Mouse (Mus musculus) stomach, postnatal 0 days (tissue): ENCODE measurements around the gene Dgki. TPM values are rescaled to one million over a fixed set of nuclear protein-coding genes. Genes with fewer than 3 reads are reported as not detected.

Experiments used
- ATAC-seq: fragments of 200-750 bp; cut with Nextera tagmentation; 2 replicates; pipeline ENCODE4 v1.8.0; 2017; ENCODE audit not compliant: low FRiP score, low TSS enrichment
- DNase-seq: peaks from one replicate; pipeline ENCODE4 v3.0.0-alpha.2; 2016; ENCODE audit warnings: low spot score
- H3K27ac ChIP-seq: fragments of 300-500 bp; sonication (generic); replicated peaks from 2 replicates; pipeline ENCODE4 v1.5.1; 2014; ENCODE audit warnings: mild to moderate bottlenecking, control low read depth
- H3K27me3 ChIP-seq: fragments of 300-500 bp; sonication (generic); 2 replicates; pipeline ENCODE4 v1.6.1; 2014; ENCODE audit warnings: low read length; ENCODE audit not compliant: control insufficient read depth, insufficient read depth
- H3K36me3 ChIP-seq: fragments of 300-500 bp; sonication (generic); 2 replicates; pipeline ENCODE4 v1.6.1; 2014; ENCODE audit warnings: low read length, mixed read lengths; ENCODE audit not compliant: control insufficient read depth, insufficient read depth
- H3K4me1 ChIP-seq: fragments of 300-500 bp; sonication (generic); replicated peaks from 2 replicates; pipeline ENCODE4 v1.6.1; 2014; ENCODE audit warnings: antibody characterized with exemption; ENCODE audit not compliant: control insufficient read depth, insufficient read depth
- H3K4me2 ChIP-seq: fragments of 300-500 bp; sonication (generic); replicated peaks from 2 replicates; pipeline ENCODE4 v1.6.1; 2014; ENCODE audit warnings: low read depth, mild to moderate bottlenecking, control low read depth, moderate library complexity
- H3K4me3 ChIP-seq: fragments of 300-500 bp; sonication (generic); 2 replicates; pipeline ENCODE4 v1.5.1; 2014; ENCODE audit warnings: low read depth, low read length, control low read depth
- H3K9ac ChIP-seq: fragments of 300-500 bp; sonication (generic); 2 replicates; pipeline ENCODE4 v1.6.1; 2014; ENCODE audit warnings: mild to moderate bottlenecking, low read length, control low read depth, mixed read lengths
- H3K9me3 ChIP-seq: fragments of 300-500 bp; sonication (generic); 2 replicates; pipeline ENCODE4 v1.6.1; 2016; ENCODE audit warnings: low read length; ENCODE audit not compliant: control insufficient read depth
- CTCF ChIP-seq: IDR thresholded peaks from 2 replicates; pipeline ENCODE4 v1.5.1; 2016; ENCODE audit warnings: antibody characterized with exemption, low read depth, mild to moderate bottlenecking, moderate library complexity
- EP300 ChIP-seq: optimal IDR thresholded peaks from 2 replicates; pipeline ENCODE3; 2016; ENCODE audit warnings: antibody characterized with exemption
- WGBS: fragments of 180-500 bp; shearing (Covaris S2); extraction: QIAGEN DNeasy Blood & Tissue Kit; methylation state at CpG from one replicate; pipeline ENCODE4 v1.1.7; 2014; 5-methylcytosine and 5-hydroxymethylcytosine counted together
- polyA plus RNA-seq: library from polyadenylated mRNA; unstranded; fragments of >200 nt; fragmentation: Nextera tagmentation; extraction: Ambion mirVana; gene quantifications from 2 replicates; pipeline ENCODE4 v1.2.1, GENCODE M21; 2015

Gene Dgki
- polyA plus RNA-seq, 1 experiment from 2014 or later: 0.39 TPM

DNA sequence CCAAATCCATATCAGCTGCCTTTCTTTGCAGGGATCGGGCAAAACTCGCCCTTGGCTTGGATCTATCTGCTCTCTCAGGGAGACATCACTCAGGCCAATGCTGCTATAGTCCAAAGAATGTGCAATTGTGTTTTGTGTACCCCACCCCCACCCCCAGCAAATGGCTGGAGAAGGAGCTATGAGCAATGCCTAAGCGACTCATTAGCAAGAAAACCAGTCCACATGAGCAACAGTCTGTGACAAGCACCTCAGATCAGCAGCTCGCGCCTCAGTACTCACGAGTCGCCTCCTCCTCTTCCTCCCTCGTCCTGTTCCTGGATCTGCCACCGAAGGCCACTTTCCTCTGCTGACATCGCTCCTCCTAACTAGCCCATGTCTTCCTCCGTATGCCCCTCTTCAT lies 55.9 kb downstream of the Dgki start:
- no peaks in the 10 kb centered on the region for H3K36me3 ChIP-seq
- WGBS: 81% methylated on average over 11 of the region's 11 CpGs
- H3K27ac ChIP-seq: no peak overlapping the region
- no peaks in the 10 kb centered on the region for H3K27me3 ChIP-seq
- no peak overlapping the region for H3K4me2 ChIP-seq
- no peak overlapping the region for H3K9ac ChIP-seq
- no peaks in the 10 kb centered on the region for H3K4me1 ChIP-seq
- ATAC-seq: no peak
- H3K9me3 ChIP-seq: no peaks in the 10 kb centered on the region
- H3K4me3 ChIP-seq: no peak overlapping the region
- no peak for TF ChIP-seq EP300
- no peak for TF ChIP-seq CTCF
- no peak for DNase-seq

DNA sequence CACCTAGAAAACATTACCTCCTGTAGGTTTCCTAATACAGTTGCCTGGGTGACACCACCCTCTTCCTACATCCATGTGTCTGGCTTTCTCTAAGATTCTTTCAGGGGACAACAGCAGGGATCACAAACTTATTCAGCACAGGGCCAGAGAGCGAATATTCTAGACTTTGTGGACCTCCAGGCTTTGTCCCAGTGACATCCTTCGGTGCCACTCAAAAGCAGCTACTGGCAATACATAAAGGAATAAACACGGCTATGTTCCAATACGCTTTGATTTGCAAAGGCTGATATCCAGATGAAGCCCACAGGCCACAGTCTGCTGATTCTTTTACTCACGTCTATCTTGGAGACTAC lies 57.2 kb downstream of the Dgki start:
- 84% methylated on average over 5 of the region's 5 CpGs for WGBS
- ATAC-seq: no peak
- Histone ChIP-seq H3K27ac (no peak overlapping the region), H3K9ac (no peak overlapping the region), H3K4me3 (no peak overlapping the region), H3K4me2 (no peak overlapping the region), H3K9me3 (no peaks in the 10 kb centered on the region), H3K36me3 (no peaks in the 10 kb centered on the region), H3K27me3 (no peaks in the 10 kb centered on the region), H3K4me1 (no peaks in the 10 kb centered on the region)
- DNase-seq: no peak
- TF ChIP-seq CTCF (no peak), EP300 (no peak)

DNA sequence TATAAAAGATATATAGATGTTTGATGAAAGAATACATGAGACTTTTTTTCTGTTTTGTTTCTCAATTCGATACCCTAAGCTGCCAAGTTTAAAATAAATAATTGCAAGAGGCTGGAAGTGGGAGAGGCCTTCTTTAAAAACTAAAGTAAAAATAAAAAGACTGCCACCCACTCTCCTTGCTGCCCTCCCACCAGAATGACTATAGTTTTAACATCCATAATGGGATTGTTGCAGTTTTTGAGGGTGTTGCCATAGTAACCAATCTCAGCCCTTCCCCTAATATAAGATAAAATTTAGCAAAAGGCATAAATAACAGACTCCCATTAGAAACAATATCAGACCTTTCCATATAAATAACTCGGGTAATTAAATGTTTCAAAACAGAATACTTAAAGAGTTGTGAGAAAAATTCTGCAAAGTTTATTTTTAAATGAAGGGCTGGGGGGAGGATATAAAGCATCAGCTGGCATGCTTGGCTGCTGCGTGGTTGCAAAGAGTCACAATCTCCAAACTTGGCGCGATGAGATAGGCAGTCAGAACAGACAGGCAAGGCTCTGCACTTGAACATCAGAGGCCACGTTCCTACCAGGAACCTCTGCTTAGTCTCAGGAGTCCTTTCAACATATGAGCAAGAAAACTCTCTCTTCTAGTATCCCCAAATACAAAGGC lies 57.8 kb downstream of the Dgki start:
- DNase-seq (no peak), ATAC-seq (no peak)
- H3K9me3 ChIP-seq: no peaks in the 10 kb centered on the region
- H3K4me2 ChIP-seq: no peak overlapping the region
- H3K4me3 ChIP-seq: no peak overlapping the region
- no peak overlapping the region for H3K27ac ChIP-seq
- H3K4me1 ChIP-seq: no peaks in the 10 kb centered on the region
- no peaks in the 10 kb centered on the region for H3K36me3 ChIP-seq
- H3K9ac ChIP-seq: no peak overlapping the region
- TF ChIP-seq CTCF (no peak), EP300 (no peak)
- 65% methylated on average over 6 of the region's 6 CpGs for WGBS
- no peaks in the 10 kb centered on the region for H3K27me3 ChIP-seq

DNA sequence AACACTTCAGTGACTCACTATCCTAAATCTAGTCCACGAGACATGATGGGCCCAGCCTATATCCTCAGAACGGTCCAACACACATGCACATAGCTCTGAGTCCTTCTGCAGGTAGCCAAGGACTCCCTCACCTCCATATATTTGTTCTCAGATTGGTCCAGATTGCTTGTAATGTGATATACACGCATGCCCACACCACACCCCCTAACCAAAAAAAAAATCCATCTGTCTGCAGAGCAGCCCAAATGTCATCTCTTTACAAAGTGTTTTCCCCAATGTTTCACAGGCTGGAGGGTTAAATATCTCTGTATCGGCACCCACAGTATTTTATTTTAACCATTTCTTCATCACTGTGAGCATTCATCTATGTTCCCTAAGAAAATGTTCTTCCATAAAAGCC lies 58.5 kb downstream of the Dgki start:
- Histone ChIP-seq H3K9me3 (no peaks in the 10 kb centered on the region), H3K4me3 (no peak overlapping the region), H3K36me3 (no peaks in the 10 kb centered on the region), H3K9ac (no peak overlapping the region), H3K4me1 (no peaks in the 10 kb centered on the region), H3K27me3 (no peaks in the 10 kb centered on the region), H3K4me2 (no peak overlapping the region), H3K27ac (no peak overlapping the region)
- no peak for DNase-seq
- no peak for ATAC-seq
- TF ChIP-seq EP300: no peak
- no peak for TF ChIP-seq CTCF
- 80% methylated on average over 4 of the region's 4 CpGs for WGBS

DNA sequence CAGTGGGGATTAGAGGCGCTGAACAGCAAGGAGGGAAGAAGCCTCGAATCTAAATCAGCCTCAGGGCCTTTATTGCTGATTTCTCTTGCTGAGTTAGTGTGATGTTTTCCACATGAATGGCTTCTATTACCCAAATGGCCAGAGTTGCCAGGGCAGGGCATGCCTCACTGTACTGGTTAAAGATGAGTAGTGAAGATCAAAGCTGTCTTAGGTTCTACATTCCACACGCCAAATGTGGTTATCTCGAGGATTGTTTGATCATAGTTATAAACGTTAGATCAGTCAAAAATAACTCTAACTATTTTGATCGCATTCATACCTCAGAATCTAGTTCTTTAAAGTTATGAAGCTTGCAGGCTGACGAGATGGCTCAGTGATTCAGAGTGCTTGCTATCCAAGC lies 59.8 kb downstream of the Dgki start:
- Histone ChIP-seq H3K9me3 (no peaks in the 10 kb centered on the region), H3K4me1 (no peaks in the 10 kb centered on the region), H3K36me3 (no peaks in the 10 kb centered on the region), H3K27ac (no peak overlapping the region), H3K27me3 (no peaks in the 10 kb centered on the region), H3K4me2 (no peak overlapping the region), H3K9ac (no peak overlapping the region), H3K4me3 (no peak overlapping the region)
- no peak for TF ChIP-seq EP300
- no peak for TF ChIP-seq CTCF
- DNase-seq (no peak), ATAC-seq (no peak)
- WGBS: 87% methylated on average over 7 of the region's 7 CpGs

DNA sequence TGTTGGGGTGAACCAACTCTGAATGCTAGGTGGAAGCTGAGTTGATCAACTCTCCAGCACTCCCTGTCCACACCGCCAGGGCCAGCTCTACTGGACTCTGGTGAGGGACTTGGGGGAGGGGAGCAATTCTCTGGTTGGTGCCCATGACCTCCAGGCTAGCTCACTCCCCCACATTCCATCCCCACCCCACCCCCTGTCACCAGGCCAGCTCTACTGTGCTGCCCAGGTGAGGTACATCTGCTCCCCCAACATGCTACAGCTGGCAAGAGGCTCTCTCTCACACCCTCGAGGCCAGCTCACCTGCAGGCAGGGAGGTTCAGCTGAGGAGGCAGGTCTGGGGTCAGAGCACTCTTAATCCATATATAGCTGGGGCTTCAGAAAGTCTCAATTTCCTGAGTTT lies 63.1 kb downstream of the Dgki start:
- ATAC-seq (no peak), DNase-seq (no peak)
- Histone ChIP-seq H3K9me3 (no peaks in the 10 kb centered on the region), H3K36me3 (no peaks in the 10 kb centered on the region), H3K27me3 (no peaks in the 10 kb centered on the region), H3K4me2 (no peak overlapping the region), H3K9ac (no peak overlapping the region), H3K4me1 (no peaks in the 10 kb centered on the region), H3K4me3 (no peak overlapping the region), H3K27ac (no peak overlapping the region)
- WGBS: 56% methylated on average over 2 of the region's 2 CpGs
- TF ChIP-seq EP300 (no peak), CTCF (no peak)
